Mouse (Mus musculus) MEL (cell line): ENCODE data around the gene Wdr24. TPM values are rescaled to one million over a fixed set of nuclear protein-coding genes. Genes with fewer than 3 reads are reported as not detected.

Experiments
- DNase-seq: peaks from one replicate; pipeline ENCODE4 v3.0.0; 2011; ENCODE audit warnings: low read depth, low spot score
- H3K27ac ChIP-seq: 2 replicates; pipeline ENCODE4 v1.5.1; 2012; ENCODE audit warnings: low read depth, mild to moderate bottlenecking, control low read depth, low read length, moderate library complexity; ENCODE audit not compliant: control insufficient read depth
- H3K27me3 ChIP-seq, 2 experiments: fragments of 150-350 bp in 1 of 2; sonication (generic) in 1 of 2; 2 replicates each; pipeline ENCODE4 v1.6.1; 2012; ENCODE audit warnings: low read length in 2 of 2, mild to moderate bottlenecking in 2 of 2, improper control_type of control experiment in 1 of 2, moderate library complexity in 1 of 2; ENCODE audit not compliant: insufficient read depth in 2 of 2, control insufficient read depth in 1 of 2
- H3K36me3 ChIP-seq, 2 experiments: 2 replicates each; pipeline ENCODE4 v1.6.1; 2012 to 2014; ENCODE audit warnings: low read length in 2 of 2, improper control_type of control experiment in 1 of 2, inconsistent platforms in 1 of 2, mild to moderate bottlenecking in 1 of 2; ENCODE audit not compliant: insufficient read depth in 2 of 2, control insufficient read depth in 1 of 2
- H3K4me1 ChIP-seq, 2 experiments: fragments of 150-350 bp in 1 of 2; sonication (generic) in 1 of 2; 2 replicates each; pipeline ENCODE4 v1.6.1; 2012; ENCODE audit warnings: low read length in 2 of 2, improper control_type of control experiment in 1 of 2, mild to moderate bottlenecking in 1 of 2; ENCODE audit not compliant: insufficient read depth in 2 of 2, control insufficient read depth in 1 of 2
- H3K4me3 ChIP-seq, 2 experiments: fragments of 150-350 bp in 1 of 2; sonication (generic) in 1 of 2; 2 replicates each; pipeline ENCODE4 v1.5.1; 2012; ENCODE audit warnings: low read depth in 2 of 2, low read length in 2 of 2, mild to moderate bottlenecking in 2 of 2, moderate library complexity in 2 of 2, control low read depth in 1 of 2, improper control_type of control experiment in 1 of 2; ENCODE audit not compliant: control insufficient read depth in 1 of 2, insufficient read depth in 1 of 2
- H3K79me2 ChIP-seq: 2 replicates; pipeline ENCODE4 v1.6.1; 2012; ENCODE audit warnings: mild to moderate bottlenecking, low read length, moderate library complexity; ENCODE audit not compliant: control insufficient read depth, poor library complexity, insufficient read depth
- H3K9ac ChIP-seq: 2 replicates; pipeline ENCODE4 v1.6.1; 2012; ENCODE audit warnings: low read depth, mild to moderate bottlenecking, control low read depth, low read length, moderate library complexity; ENCODE audit not compliant: control insufficient read depth, poor library complexity, severe bottlenecking
- H3K9me3 ChIP-seq: fragments of 150-350 bp; sonication (generic); replicated peaks from 2 replicates; pipeline ENCODE4 v1.6.1; 2012; ENCODE audit warnings: mild to moderate bottlenecking, low read length, improper control_type of control experiment, moderate library complexity; ENCODE audit not compliant: insufficient read depth
- CTCF ChIP-seq, 3 experiments: IDR thresholded peaks in 2 of 3; conservative IDR thresholded peaks in 1 of 3; 2 replicates each; pipeline ENCODE4 v1.5.1; 2011 to 2012; ENCODE audit warnings: low read length in 3 of 3, low read depth in 2 of 3, mild to moderate bottlenecking in 2 of 3, improper control_type of control experiment in 1 of 3, inconsistent platforms in 1 of 3, mixed read lengths in 1 of 3, moderate library complexity in 1 of 3; ENCODE audit not compliant: control insufficient read depth in 1 of 3, insufficient read depth in 1 of 3, poor library complexity in 1 of 3, severe bottlenecking in 1 of 3
- E2F4 ChIP-seq: IDR thresholded peaks from 2 replicates; pipeline ENCODE4 v1.6.1; 2011; ENCODE audit warnings: low read depth, low read length, improper control_type of control experiment, borderline replicate concordance
- EP300 ChIP-seq, 2 experiments: IDR thresholded peaks; 2 replicates each; pipeline ENCODE4 v1.6.1; 2011; ENCODE audit warnings: improper control_type of control experiment in 2 of 2, low read length in 2 of 2, low read depth in 1 of 2, mild to moderate bottlenecking in 1 of 2
- ETS1 ChIP-seq: IDR thresholded peaks from 2 replicates; pipeline ENCODE4 v1.6.1; 2012; ENCODE audit warnings: low read depth, mild to moderate bottlenecking, inconsistent platforms, low read length, improper control_type of control experiment, moderate library complexity
- GABPA ChIP-seq: IDR thresholded peaks from 2 replicates; pipeline ENCODE4 v1.6.1; 2012; ENCODE audit warnings: low read depth, mild to moderate bottlenecking, inconsistent platforms, low read length, improper control_type of control experiment, moderate library complexity
- HCFC1 ChIP-seq: IDR thresholded peaks from 2 replicates; pipeline ENCODE4 v1.6.1; 2012; ENCODE audit warnings: low read depth, mild to moderate bottlenecking, inconsistent platforms, low read length, improper control_type of control experiment, moderate library complexity
- KAT2A ChIP-seq: conservative IDR thresholded peaks from 2 replicates; pipeline ENCODE4 v1.6.1; 2012; ENCODE audit warnings: low read depth, low read length, improper control_type of control experiment, inconsistent platforms
- MAFK ChIP-seq: IDR thresholded peaks from 2 replicates; pipeline ENCODE4 v1.6.1; 2011; ENCODE audit warnings: low read depth, mild to moderate bottlenecking, low read length, improper control_type of control experiment, borderline replicate concordance
- MAZ ChIP-seq: IDR thresholded peaks from 2 replicates; pipeline ENCODE4 v1.6.1; 2012; ENCODE audit warnings: low read depth, mild to moderate bottlenecking, inconsistent platforms, low read length, improper control_type of control experiment
- MEF2A ChIP-seq: IDR thresholded peaks from 2 replicates; pipeline ENCODE4 v1.6.1; 2014; ENCODE audit warnings: low read depth, mild to moderate bottlenecking, inconsistent platforms, low read length, improper control_type of control experiment; ENCODE audit not compliant: poor library complexity, insufficient replicate concordance, severe bottlenecking; ENCODE audit errors: extremely low read depth
- MXI1 ChIP-seq: IDR thresholded peaks from 2 replicates; pipeline ENCODE4 v1.6.1; 2011; ENCODE audit warnings: mild to moderate bottlenecking, low read depth, low read length, improper control_type of control experiment
- MYB ChIP-seq: IDR thresholded peaks from 2 replicates; pipeline ENCODE4 v1.6.1; 2011; ENCODE audit warnings: mild to moderate bottlenecking, low read depth, low read length, improper control_type of control experiment
- MYC ChIP-seq: IDR thresholded peaks from 2 replicates; pipeline ENCODE4 v1.6.1; 2011; ENCODE audit warnings: low read depth, mild to moderate bottlenecking, low read length, improper control_type of control experiment, moderate library complexity
- NELFE ChIP-seq: IDR thresholded peaks from 2 replicates; pipeline ENCODE4 v1.6.1; 2011; ENCODE audit warnings: low read depth, low read length, improper control_type of control experiment
- NRF1 ChIP-seq: IDR thresholded peaks from 2 replicates; pipeline ENCODE4 v1.6.1; 2014; ENCODE audit warnings: low read depth, mild to moderate bottlenecking, inconsistent platforms, low read length, improper control_type of control experiment, moderate library complexity; ENCODE audit not compliant: poor library complexity, insufficient read depth, severe bottlenecking
- POLR2AphosphoS2 ChIP-seq: IDR thresholded peaks from 2 replicates; pipeline ENCODE4 v1.6.1; 2011; ENCODE audit warnings: low read length, improper control_type of control experiment
- POLR2AphosphoS5 ChIP-seq: IDR thresholded peaks from 2 replicates; pipeline ENCODE4 v1.6.1; 2012; ENCODE audit warnings: low read depth, borderline replicate concordance, mild to moderate bottlenecking, inconsistent platforms, low read length, moderate library complexity, mixed read lengths
- RCOR1 ChIP-seq: IDR thresholded peaks from 2 replicates; pipeline ENCODE4 v1.6.1; 2012; ENCODE audit warnings: low read depth, mild to moderate bottlenecking, inconsistent platforms, low read length, improper control_type of control experiment
- SIN3A ChIP-seq: IDR thresholded peaks from 2 replicates; pipeline ENCODE4 v1.6.1; 2012; ENCODE audit warnings: low read length, improper control_type of control experiment, inconsistent platforms
- SMC3 ChIP-seq: IDR thresholded peaks from 2 replicates; pipeline ENCODE4 v1.6.1; 2011; ENCODE audit warnings: low read depth, low read length, improper control_type of control experiment
- TBP ChIP-seq: IDR thresholded peaks from 2 replicates; pipeline ENCODE4 v1.8.0; 2011; ENCODE audit warnings: low read depth, low read length, improper control_type of control experiment
- TCF12 ChIP-seq: IDR thresholded peaks from 2 replicates; pipeline ENCODE4 v1.6.1; 2014; ENCODE audit warnings: low read depth, mild to moderate bottlenecking, inconsistent platforms, low read length, improper control_type of control experiment, moderate library complexity
- polyA plus RNA-seq, 2 experiments: library from polyadenylated mRNA; stranded (reverse) in 1 of 2; unstranded in 1 of 2; fragments of >175 nt in 1 of 2; fragments of >200 nt in 1 of 2; gene quantifications; 2 replicates each; pipeline versions ENCODE4 v1.2.1 to v1.2.4; 2012; ENCODE audit warnings: low replicate concordance in 2 of 2, low read depth in 1 of 2; ENCODE audit not compliant: insufficient read length in 2 of 2, insufficient read depth in 1 of 2, missing spikeins in 1 of 2
- total RNA-seq: library from RNA; depleted of rRNA; stranded (reverse); fragments of 300-350 nt; gene quantifications from 2 replicates; pipeline ENCODE4 v1.2.3, GENCODE M21; 2012

Wdr24 gene
- total and polyA plus RNA-seq, 3 experiments = 35.0 to 38.8 TPM; not detected in 1

DNA sequence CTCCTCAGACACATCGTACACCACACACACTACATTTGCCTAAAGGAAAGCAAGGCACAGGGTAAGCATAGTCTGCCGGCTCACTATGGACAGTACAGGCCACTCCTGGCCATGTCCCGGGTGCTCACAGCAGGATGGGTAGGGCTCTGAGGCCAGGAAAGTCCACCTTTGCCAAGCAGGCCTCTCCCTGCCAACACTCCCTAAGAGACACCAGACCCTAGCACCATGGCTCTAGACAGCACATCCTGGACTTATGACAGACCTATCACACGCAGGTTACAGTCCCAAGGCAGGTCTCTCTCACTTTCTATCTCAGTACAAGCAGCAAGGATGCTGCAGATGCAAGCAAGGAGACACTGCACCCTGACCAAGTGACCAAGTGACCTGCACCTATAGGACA, 19.7 kb downstream of the Wdr24 start:
- Histone ChIP-seq H3K9ac (peak overlapping the region; percentile 89), H3K9me3 (no peaks in the 10 kb centered on the region), H3K27me3 (no peaks in the 10 kb centered on the region), H3K36me3 (peaks cover 0 to 3% of the 10 kb centered on the region in 2 experiments; a peak in 2 of 4 replicates), H3K4me1 (peaks cover 3 to 15% of the 10 kb centered on the region in 2 experiments; a peak in 3 of 4 replicates), H3K79me2 (peaks cover 11% of the 10 kb centered on the region), H3K4me3 (peak overlapping the region; percentile 75 to 86), H3K27ac (no peak overlapping the region)
- no peak for DNase-seq
- TF ChIP-seq MYB (no peak), POLR2AphosphoS2 (no peak), CTCF (IDR thresholded peaks at IDR 0.05 in 2 of 3, conservative IDR thresholded peaks at IDR 0.05 in 1 of 3; ENCODE audit: control insufficient read depth in 1 of 3, insufficient read depth in 1 of 3, low read depth in 2 of 3, low read length in 3 of 3, poor library complexity in 1 of 3, severe bottlenecking in 1 of 3) (0 out of 6 replicates have a peak, but pooled peaks of 1 of the 3 experiments have one; percentile 2)

DNA sequence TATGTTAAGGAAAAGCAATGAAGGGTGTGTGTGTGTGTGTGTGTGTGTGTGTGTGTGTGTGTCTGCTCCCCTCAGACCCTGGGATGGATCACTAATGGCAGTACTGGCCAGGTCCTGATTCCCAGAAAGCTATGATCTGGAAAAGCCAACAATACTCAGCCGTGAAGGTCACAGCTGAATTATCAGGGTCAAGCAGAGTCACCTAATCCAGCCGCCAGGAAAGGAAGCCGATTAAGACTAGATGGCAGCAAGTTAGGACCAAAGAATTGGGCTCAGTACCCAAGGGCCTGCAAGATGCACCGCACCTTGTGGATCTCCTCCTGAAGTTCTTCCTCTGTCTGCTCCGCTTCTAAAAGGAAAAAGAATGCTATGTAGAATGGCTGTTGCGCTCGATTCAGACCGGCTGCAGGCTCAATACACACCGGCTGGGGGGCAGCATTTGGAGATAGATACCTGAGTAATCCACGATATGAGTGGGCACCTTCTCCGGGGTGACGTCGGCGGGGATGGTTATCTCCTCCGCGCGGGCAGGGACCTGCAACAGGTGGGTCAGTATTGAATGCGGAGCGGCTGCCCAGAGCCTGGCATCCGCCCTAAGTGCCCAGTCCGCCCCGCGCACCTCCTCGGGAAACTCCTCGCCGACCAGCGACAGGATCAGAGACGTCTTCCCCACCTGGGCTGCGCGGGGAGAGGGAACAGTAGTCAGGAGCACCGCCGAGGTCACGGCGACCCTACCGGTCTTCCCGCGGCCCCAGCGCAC, 20.4 kb downstream of the Wdr24 start:
- peaks cover 0 to 3% of the 10 kb centered on the region in 2 experiments; a peak in 2 of 4 replicates for H3K36me3 ChIP-seq
- no peaks in the 10 kb centered on the region for H3K9me3 ChIP-seq
- H3K27ac ChIP-seq = peak overlapping the region; percentile 79
- no peaks in the 10 kb centered on the region for H3K27me3 ChIP-seq
- H3K4me3 ChIP-seq = peak overlapping the region; percentile 75 to 86
- H3K79me2 ChIP-seq = peaks cover 11% of the 10 kb centered on the region
- TF ChIP-seq MAFK = no peak
- no peak for TF ChIP-seq MEF2A
- TF ChIP-seq POLR2AphosphoS5 = no peak
- TF ChIP-seq KAT2A = no peak
- peaks cover 3 to 15% of the 10 kb centered on the region in 2 experiments; a peak in 3 of 4 replicates for H3K4me1 ChIP-seq
- peak overlapping the region; percentile 89 for H3K9ac ChIP-seq
- DNase-seq = no peak

- peaks cover 0 to 3% of the 10 kb centered on the region in 2 experiments; a peak in 2 of 4 replicates for H3K36me3 ChIP-seq
- H3K4me1 ChIP-seq = peaks cover 3 to 15% of the 10 kb centered on the region in 2 experiments; a peak in 3 of 4 replicates
- no peaks in the 10 kb centered on the region for H3K27me3 ChIP-seq
- H3K9me3 ChIP-seq = no peaks in the 10 kb centered on the region
- peak within 1 kb of the TSS; percentile 75 to 86 for H3K4me3 ChIP-seq
- peak within 1 kb of the TSS; percentile 89 for H3K9ac ChIP-seq
- peak within 1 kb of the TSS; percentile 79 for H3K27ac ChIP-seq
- peaks cover 11% of the 10 kb centered on the region for H3K79me2 ChIP-seq
- peak; percentile 96 for DNase-seq
- TF ChIP-seq MYC = no peak
- TF ChIP-seq GABPA = no peak
- no peak for TF ChIP-seq SMC3
- peak; percentile 62 for TF ChIP-seq TCF12
- TF ChIP-seq SIN3A = peak; percentile 52
- TF ChIP-seq NRF1 = no peak
- 0 out of 2 replicates have a peak, but pooled peaks have one; percentile 10 for TF ChIP-seq RCOR1
- TF ChIP-seq HCFC1 = peak; percentile 84
- peak; percentile 86 for TF ChIP-seq MAZ
- 0 out of 2 replicates have a peak, but pooled peaks have one; percentile 30 for TF ChIP-seq ETS1
- peak; percentile 77 for TF ChIP-seq TBP
- no peak for TF ChIP-seq MYB
- TF ChIP-seq POLR2AphosphoS2 = peak; percentile 94
- peak; percentile 78 for TF ChIP-seq NELFE
- peak; percentile 54; the same call in 1 of the 2 replicates for TF ChIP-seq MXI1
- no peak for TF ChIP-seq E2F4
- TF ChIP-seq EP300 (IDR thresholded peaks at IDR 0.05; ENCODE audit: low read depth in 1 of 2, low read length in 2 of 2) = 0 out of 4 replicates have a peak, but pooled peaks of 1 of the 2 experiments have one; percentile 20
- TF ChIP-seq KAT2A = no peak
These were observed 21.0 kb downstream of the Wdr24 start, which contains the start of gene Rhot2 for GRCm38 (mm10) chr17:25844396-25844901. Gene Rhot2 (minus strand): TSS chr17:25844851.
